Mouse (Mus musculus) gastrocnemius, adult 2 months (tissue): ENCODE results near the gene Dock3. TPM values are rescaled to one million over a fixed set of nuclear protein-coding genes. Genes with fewer than 3 reads are reported as not detected.

Experiments used
- DNase-seq: peaks from one replicate; pipeline ENCODE4 v3.0.0; 2022
- H3K27ac ChIP-seq: fragments of 200-600 bp; 2 replicates; pipeline ENCODE4 v1.8.1; 2022; ENCODE audit warnings: mild to moderate bottlenecking
- H3K4me3 ChIP-seq: fragments of 200-600 bp; 2 replicates; pipeline ENCODE4 v1.8.1; 2022; ENCODE audit warnings: mild to moderate bottlenecking, moderate library complexity
- CTCF ChIP-seq: fragments of 200-600 bp; IDR thresholded peaks from 2 replicates; pipeline ENCODE4 v1.8.1; 2022; ENCODE audit warnings: antibody characterized with exemption, mild to moderate bottlenecking, moderate library complexity
- intact Hi-C: fragments of 180-260 bp; cut with DNase I; formaldehyde crosslinking; loops from one replicate; pipeline ENCODE4 v1.15.1; 2025
- microRNA-seq: library from miRNA; unstranded; fragments of <30 nt; microRNA quantifications from one replicate; pipeline ENCODE4 v1.2.0, GENCODE M21; 2021
- total RNA-seq, 2 experiments: library from RNA; stranded (reverse); gene quantifications; 2 replicates each; pipeline ENCODE4 v1.2.3; 2021

The Dock3 gene
- total RNA-seq, 2 experiments from 2014 or later: not detected

- intact Hi-C loops: no loop called here
- no peak for TF ChIP-seq CTCF
- Histone ChIP-seq H3K27ac (no peak overlapping the region), H3K4me3 (no peak overlapping the region)
- no peak for DNase-seq
Observed at GRCm38 (mm10) chr9:106881071-106881755, 350.5 kb downstream of the Dock3 start.

GRCm38 (mm10) chr9:106879471-106879870 is 352.2 kb downstream of the Dock3 start:
- H3K4me3 ChIP-seq: no peak overlapping the region
- intact Hi-C loops: loop anchor here (5.0 kb wide), 1 partner anchor 47 kb away; no protein-coding TSS in a partner anchor
- peak overlapping the region; percentile 57 for H3K27ac ChIP-seq
- no peak for TF ChIP-seq CTCF
- DNase-seq: no peak

GRCm38 (mm10) chr9:106876666-106877065 is 355.0 kb downstream of the Dock3 start:
- no peak for TF ChIP-seq CTCF
- intact Hi-C loops: loop anchor here (5.0 kb wide), 1 partner anchor 44 kb away; no protein-coding TSS in a partner anchor
- Histone ChIP-seq H3K4me3 (no peak overlapping the region), H3K27ac (no peak overlapping the region)
- DNase-seq: no peak

- TF ChIP-seq CTCF: no peak
- no peak for DNase-seq
- intact Hi-C loops: no loop called here
- H3K4me3 ChIP-seq: no peak overlapping the region
- no peak overlapping the region for H3K27ac ChIP-seq
Observed at GRCm38 (mm10) chr9:106874216-106874615, 357.5 kb downstream of the Dock3 start.

DNA sequence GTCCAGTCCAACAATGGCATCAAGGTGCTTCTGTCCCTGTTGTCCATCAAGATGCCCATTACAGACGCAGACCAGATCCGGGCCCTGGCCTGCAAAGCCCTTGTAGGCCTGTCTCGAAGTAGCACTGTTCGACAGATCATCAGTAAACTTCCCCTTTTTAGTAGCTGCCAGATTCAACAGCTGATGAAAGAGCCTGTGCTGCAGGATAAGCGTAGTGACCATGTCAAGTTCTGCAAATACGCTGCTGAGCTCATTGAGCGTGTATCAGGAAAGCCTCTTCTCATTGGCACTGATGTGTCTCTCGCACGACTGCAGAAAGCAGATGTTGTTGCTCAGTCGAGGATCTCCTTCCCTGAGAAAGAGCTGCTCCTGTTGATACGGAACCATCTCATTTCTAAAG is 373.7 kb downstream of the Dock3 start:
- DNase-seq: no peak
- Histone ChIP-seq H3K27ac (no peak overlapping the region), H3K4me3 (no peak overlapping the region)
- intact Hi-C loops: no loop called here
- no peak for TF ChIP-seq CTCF

GRCm38 (mm10) chr9:106856664-106857063 is 375.0 kb downstream of the Dock3 start:
- no peak for DNase-seq
- no peak overlapping the region for H3K27ac ChIP-seq
- intact Hi-C loops: no loop called here
- no peak overlapping the region for H3K4me3 ChIP-seq
- TF ChIP-seq CTCF: no peak

Small RNAs within 50 kb of the gene (microRNA-seq; reads per million reads assigned to microRNA genes)
- gene Gm22238: not detected

Other genes with a start within 250 kb of the Dock3 start
- gene Mapkapk3, start 58.0 kb upstream of the Dock3 start, total RNA-seq: 10 to 100 TPM; 32.6 to 48.1 TPM
- 100 to 1,000 TPM in 1 of 2 experiments, 10 to 100 TPM in 1; 25.7 to 113 TPM for gene Cish, start 64.1 kb upstream of the Dock3 start, total RNA-seq
- 10 to 100 TPM; 11.6 to 14.4 TPM for gene Hemk1, start 106.4 kb upstream of the Dock3 start, total RNA-seq
- gene 6430571L13Rik, start 108.7 kb upstream of the Dock3 start, total RNA-seq: 10 to 100 TPM; 37.9 to 49.6 TPM
- under 1 TPM; 0.28 to 0.73 TPM for gene Cacna2d2, start 167.7 kb upstream of the Dock3 start, total RNA-seq